Mouse (Mus musculus): Measurements from ENCODE around the gene Vrk2.

DNA sequence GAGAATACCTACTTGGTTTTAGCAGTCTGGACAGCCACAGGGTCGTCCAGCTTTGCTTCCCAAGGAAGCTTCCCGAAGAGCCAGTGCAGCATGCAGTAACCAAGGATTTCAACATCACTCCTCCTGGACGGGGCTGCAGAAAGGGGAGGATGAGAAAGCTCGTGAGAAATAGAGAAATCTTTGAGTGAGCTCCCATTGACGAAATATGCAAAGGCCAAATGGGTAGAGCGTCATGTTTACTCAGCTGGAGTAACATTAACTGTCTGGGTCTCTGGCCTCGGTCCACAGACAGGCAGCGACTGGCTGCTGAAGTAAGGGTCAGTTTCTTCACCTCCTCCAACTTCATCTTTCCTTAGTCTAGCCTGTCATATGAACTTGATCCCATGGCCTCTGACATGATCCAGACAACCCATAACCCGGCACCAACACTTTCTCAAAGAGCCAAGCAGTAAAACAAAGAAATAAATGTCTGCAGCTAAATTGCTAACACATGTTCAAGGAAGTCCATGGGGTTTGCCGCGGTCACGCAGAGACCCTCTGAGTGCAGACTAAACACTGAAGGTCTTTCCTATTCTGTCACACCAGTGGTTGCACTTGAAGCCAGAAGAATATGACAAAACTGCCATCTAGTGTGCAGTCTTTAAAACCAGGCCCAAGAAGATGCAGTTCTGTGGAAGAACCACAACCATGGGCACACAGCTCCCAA, 103.9 kb downstream of the Vrk2 start:
- TF ChIP-seq POLR2A (IDR thresholded peaks at IDR 0.05; ENCODE audit: low read depth, low read length) (no peak), CTCF (IDR thresholded peaks at IDR 0.05; ENCODE audit: extremely low read depth, insufficient read length, insufficient replicate concordance, low read depth, low read length) (no peak)

Measured in small intestine, adult 2 months (tissue).